Mouse (Mus musculus) E14TG2a.4 (cell line): ENCODE data around the gene Themis.

ENCODE experiments used
- H3K27me3 ChIP-seq: 2 replicates; pipeline ENCODE4 v1.6.1; 2014; ENCODE audit warnings: low read length, control low read depth; ENCODE audit not compliant: insufficient read depth
- H3K36me3 ChIP-seq: 2 replicates; pipeline ENCODE4 v1.6.1; 2014; ENCODE audit warnings: low read length, control low read depth; ENCODE audit not compliant: insufficient read depth
- H3K4me1 ChIP-seq: replicated peaks from 2 replicates; pipeline ENCODE4 v1.6.1; 2014; ENCODE audit warnings: low read depth, low read length, control low read depth
- H3K4me3 ChIP-seq: replicated peaks from 2 replicates; pipeline ENCODE4 v1.5.1; 2014; ENCODE audit warnings: mild to moderate bottlenecking, low read length
- H3K9me3 ChIP-seq: 2 replicates; pipeline ENCODE4 v1.6.1; 2014; ENCODE audit warnings: low read length, control low read depth
- CTCF ChIP-seq: conservative IDR thresholded peaks from 2 replicates; pipeline ENCODE4 v1.5.1; 2014; ENCODE audit warnings: low read length
- NANOG ChIP-seq: IDR thresholded peaks from 2 replicates; pipeline ENCODE4 v1.6.1; 2014; ENCODE audit warnings: borderline replicate concordance, low read length, mixed read lengths
- POU5F1 ChIP-seq: IDR thresholded peaks from 2 replicates; pipeline ENCODE4 v1.6.1; 2014; ENCODE audit warnings: low read length, borderline replicate concordance

Themis gene

DNA sequence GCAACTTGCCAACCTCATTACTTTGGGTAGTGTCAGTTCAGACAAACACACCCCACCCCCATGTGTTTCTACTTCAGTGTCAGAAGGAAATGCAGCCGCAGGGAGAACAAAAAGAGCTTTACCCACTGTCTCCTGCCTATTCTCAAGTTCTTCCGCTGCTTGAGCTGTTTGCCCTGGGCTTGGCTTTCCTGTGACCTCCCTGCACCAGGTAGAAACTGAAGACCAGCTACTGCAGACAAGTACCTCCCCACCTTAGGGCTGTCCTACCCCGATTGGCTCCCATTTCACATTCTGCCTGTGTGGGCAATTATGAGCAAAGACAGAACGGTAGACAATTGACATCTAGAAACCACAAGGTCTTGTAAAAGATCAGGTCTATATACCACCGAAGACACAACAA lies at the start of gene Themis:
Gene Themis, plus strand, starts transcription at position 100 of the 400 bp plus-strand sequence.
- H3K27me3 ChIP-seq: no peaks in the 10 kb centered on the region
- peaks cover 12% of the 10 kb centered on the region for H3K4me1 ChIP-seq
- TF ChIP-seq POU5F1: no peak
- no peak for TF ChIP-seq NANOG
- TF ChIP-seq CTCF: no peak
- H3K9me3 ChIP-seq: no peaks in the 10 kb centered on the region
- H3K4me3 ChIP-seq: no peak within 1 kb of the TSS
- H3K36me3 ChIP-seq: no peaks in the 10 kb centered on the region

DNA sequence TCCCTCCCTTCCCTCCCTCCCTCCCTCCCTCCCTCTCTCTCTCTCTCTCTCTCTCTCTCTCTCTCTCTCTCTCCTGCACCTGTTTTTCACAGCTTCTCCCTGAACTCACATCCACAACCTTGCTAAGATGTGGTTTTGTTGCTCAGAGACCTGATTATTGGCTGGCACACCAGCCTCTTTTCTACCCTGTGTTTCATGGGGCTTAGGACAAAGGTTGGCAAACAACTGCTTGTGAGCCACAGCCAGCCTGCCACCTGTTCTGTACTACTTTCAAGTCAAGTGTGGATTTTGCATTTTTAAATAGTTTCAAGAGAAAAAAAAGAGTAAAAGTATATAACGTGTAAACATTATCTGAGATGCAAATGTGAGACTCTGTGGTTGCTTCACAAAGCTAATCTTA lies 48.7 kb upstream of the Themis start:
- no peaks in the 10 kb centered on the region for H3K36me3 ChIP-seq
- H3K9me3 ChIP-seq: no peaks in the 10 kb centered on the region
- no peak overlapping the region for H3K4me3 ChIP-seq
- TF ChIP-seq CTCF (no peak), NANOG (no peak)
- H3K27me3 ChIP-seq: no peaks in the 10 kb centered on the region
- H3K4me1 ChIP-seq: no peaks in the 10 kb centered on the region

DNA sequence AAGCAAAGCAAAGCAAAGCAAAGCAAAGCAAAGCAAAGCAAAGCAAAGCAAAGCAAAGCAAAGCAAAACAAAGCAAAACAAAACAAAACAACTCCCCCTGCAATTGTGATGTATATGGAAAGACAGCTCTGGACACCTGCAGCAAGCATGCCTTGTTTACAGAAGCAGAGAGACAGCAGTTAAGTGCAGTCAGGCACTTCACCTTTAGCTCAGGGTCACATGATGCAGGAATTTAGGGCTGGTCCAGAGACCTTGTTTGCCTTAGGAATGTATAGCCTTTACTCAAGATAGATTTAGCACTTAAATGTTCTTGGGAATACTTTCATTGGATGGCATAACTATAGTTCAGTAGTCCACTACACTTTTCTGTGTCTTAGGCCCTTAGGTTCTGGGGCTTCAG lies 32.1 kb upstream of the Themis start:
- no peak overlapping the region for H3K4me3 ChIP-seq
- H3K36me3 ChIP-seq: no peaks in the 10 kb centered on the region
- no peaks in the 10 kb centered on the region for H3K9me3 ChIP-seq
- no peak for TF ChIP-seq NANOG
- TF ChIP-seq POU5F1: peak; percentile 29; the same call in 1 of the 2 replicates
- H3K4me1 ChIP-seq: peaks cover 14% of the 10 kb centered on the region
- no peaks in the 10 kb centered on the region for H3K27me3 ChIP-seq

DNA sequence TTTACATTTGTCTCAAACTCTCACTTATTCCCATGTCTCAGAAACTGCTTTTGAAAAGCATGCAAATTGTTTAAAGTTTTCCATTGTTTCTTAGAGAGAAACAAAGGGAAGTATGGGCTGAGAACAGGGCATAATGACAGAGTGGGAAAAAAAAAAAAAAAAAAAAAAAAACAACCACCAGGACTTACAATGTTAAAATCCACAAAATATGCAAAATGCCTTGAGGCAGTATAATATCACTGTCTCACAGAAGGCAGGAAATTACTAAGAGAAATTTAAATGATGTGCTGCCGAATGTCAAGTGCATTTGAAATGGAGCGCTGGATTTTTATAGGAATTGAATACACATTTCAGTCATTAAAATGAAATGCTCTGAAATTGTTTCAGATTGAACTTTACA lies 26.3 kb upstream of the Themis start:
- no peak overlapping the region for H3K4me3 ChIP-seq
- H3K9me3 ChIP-seq: no peaks in the 10 kb centered on the region
- no peaks in the 10 kb centered on the region for H3K27me3 ChIP-seq
- H3K4me1 ChIP-seq: peaks cover under 1% of the 10 kb centered on the region; the same call in 1 of the 2 replicates
- TF ChIP-seq POU5F1: no peak
- no peak for TF ChIP-seq CTCF
- no peak for TF ChIP-seq NANOG
- no peaks in the 10 kb centered on the region for H3K36me3 ChIP-seq

DNA sequence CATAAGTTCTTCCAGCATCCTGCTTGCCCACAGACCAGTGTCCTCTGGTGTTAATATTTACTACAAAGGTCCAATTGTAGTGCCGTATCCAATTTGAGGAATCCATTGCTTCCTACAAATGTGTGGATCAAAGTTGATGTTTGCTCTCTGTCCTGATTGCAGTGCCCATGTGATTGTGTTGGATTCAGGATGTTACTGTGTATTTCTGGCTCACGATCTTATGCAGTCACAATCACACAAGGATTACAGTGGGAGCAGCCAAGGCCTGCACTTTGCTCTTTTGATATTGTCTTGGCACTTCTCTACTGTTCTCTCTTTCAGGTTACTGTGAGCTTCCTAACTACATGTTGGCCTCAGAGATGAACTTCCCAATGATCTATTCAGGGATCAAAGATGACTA lies 20.3 kb upstream of the Themis start:
- H3K4me3 ChIP-seq: no peak overlapping the region
- peaks cover 11% of the 10 kb centered on the region; the same call in 1 of the 2 replicates for H3K4me1 ChIP-seq
- no peaks in the 10 kb centered on the region for H3K27me3 ChIP-seq
- H3K36me3 ChIP-seq: no peaks in the 10 kb centered on the region
- no peak for TF ChIP-seq CTCF
- TF ChIP-seq NANOG: no peak
- no peak for TF ChIP-seq POU5F1
- no peaks in the 10 kb centered on the region for H3K9me3 ChIP-seq

DNA sequence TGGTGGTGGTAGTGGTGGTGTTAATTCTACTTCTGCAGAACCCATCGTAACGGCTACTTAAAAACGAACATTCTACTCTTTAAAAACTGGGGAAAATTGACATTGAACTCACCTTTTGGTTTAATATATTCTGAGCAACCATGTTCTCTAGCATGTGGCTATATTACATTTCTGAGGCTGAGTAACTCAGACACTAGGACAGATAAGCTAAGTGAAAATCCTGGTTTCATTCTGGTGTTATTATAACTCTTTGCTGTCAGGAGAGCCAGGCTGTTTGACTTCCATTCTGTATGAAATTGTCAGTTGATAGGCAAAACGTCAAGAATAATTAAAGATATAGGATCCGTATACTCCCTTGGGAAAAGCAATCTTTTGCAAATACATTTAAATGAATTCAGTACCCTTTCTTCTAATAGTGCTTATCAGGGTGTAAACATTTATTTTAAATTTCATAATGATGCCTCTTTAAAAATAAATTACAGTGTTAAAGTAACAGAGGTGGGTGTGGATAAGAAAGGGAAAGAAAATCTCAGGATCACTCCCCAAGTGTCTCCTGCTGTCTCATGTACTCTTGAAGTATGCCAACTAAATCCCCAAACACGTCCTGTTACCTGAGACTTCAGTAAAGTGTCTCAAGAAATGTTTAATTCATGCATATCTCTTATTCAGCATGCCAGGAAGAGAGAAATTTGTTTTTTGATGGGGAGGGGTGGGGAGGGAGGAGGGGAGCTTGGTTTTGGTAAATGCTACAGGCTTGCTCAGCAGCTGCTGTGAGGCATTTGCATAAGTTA lies 18.9 kb upstream of the Themis start:
- TF ChIP-seq POU5F1 (no peak), CTCF (no peak), NANOG (no peak)
- H3K9me3 ChIP-seq: no peaks in the 10 kb centered on the region

GRCm38 (mm10) chr10:28649900-28650160 lies 18.3 kb upstream of the Themis start:
- peaks cover 11% of the 10 kb centered on the region; the same call in 1 of the 2 replicates for H3K4me1 ChIP-seq
- no peaks in the 10 kb centered on the region for H3K36me3 ChIP-seq
- no peaks in the 10 kb centered on the region for H3K9me3 ChIP-seq
- H3K4me3 ChIP-seq: no peak overlapping the region
- H3K27me3 ChIP-seq: no peaks in the 10 kb centered on the region
- TF ChIP-seq NANOG (no peak), CTCF (no peak), POU5F1 (no peak)

More for the DNA sequence above, 18.9 kb upstream of the Themis start:
- no peaks in the 10 kb centered on the region for H3K27me3 ChIP-seq
- peaks cover 11% of the 10 kb centered on the region; the same call in 1 of the 2 replicates for H3K4me1 ChIP-seq
- H3K4me3 ChIP-seq: no peak overlapping the region
- H3K36me3 ChIP-seq: no peaks in the 10 kb centered on the region

DNA sequence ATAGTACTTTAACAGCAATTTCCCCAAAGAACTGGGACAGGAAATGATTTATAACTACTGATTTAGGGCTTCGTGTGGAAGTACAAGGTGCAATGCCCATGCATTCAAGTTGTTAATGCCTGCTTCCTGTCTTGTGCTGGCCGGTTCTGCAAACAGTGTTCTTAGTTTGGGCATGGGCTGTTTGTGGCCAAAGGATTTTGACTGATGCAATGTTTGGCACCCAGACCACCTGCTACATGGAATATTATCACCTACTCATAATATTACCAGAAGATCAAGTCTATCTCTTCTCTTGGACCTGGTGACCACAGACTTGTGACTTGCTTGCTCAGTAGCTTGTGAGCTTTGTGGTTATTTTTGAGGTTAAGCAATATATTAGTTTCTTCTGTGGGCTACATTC lies 16.2 kb upstream of the Themis start:
- peaks cover 10% of the 10 kb centered on the region; the same call in 1 of the 2 replicates for H3K4me1 ChIP-seq
- H3K36me3 ChIP-seq: no peaks in the 10 kb centered on the region
- H3K27me3 ChIP-seq: no peaks in the 10 kb centered on the region
- no peaks in the 10 kb centered on the region for H3K9me3 ChIP-seq
- no peak for TF ChIP-seq POU5F1
- TF ChIP-seq NANOG: no peak
- TF ChIP-seq CTCF: no peak
- no peak overlapping the region for H3K4me3 ChIP-seq

- no peaks in the 10 kb centered on the region for H3K9me3 ChIP-seq
- H3K4me1 ChIP-seq: peaks cover under 1% of the 10 kb centered on the region; the same call in 1 of the 2 replicates
- H3K36me3 ChIP-seq: no peaks in the 10 kb centered on the region
- TF ChIP-seq NANOG: no peak
- no peak for TF ChIP-seq CTCF
- no peak for TF ChIP-seq POU5F1
- no peaks in the 10 kb centered on the region for H3K27me3 ChIP-seq
- no peak overlapping the region for H3K4me3 ChIP-seq
Observed at GRCm38 (mm10) chr10:28654733-28655132, 13.4 kb upstream of the Themis start.
